Mouse (Mus musculus): Measurements from ENCODE around the gene Helz.
"Not testable (repeated sequence)": the region's sequence is repeated elsewhere in the genome, so short reads cannot be mapped to it uniquely, and the experiment has no call there.

The Helz gene

DNA sequence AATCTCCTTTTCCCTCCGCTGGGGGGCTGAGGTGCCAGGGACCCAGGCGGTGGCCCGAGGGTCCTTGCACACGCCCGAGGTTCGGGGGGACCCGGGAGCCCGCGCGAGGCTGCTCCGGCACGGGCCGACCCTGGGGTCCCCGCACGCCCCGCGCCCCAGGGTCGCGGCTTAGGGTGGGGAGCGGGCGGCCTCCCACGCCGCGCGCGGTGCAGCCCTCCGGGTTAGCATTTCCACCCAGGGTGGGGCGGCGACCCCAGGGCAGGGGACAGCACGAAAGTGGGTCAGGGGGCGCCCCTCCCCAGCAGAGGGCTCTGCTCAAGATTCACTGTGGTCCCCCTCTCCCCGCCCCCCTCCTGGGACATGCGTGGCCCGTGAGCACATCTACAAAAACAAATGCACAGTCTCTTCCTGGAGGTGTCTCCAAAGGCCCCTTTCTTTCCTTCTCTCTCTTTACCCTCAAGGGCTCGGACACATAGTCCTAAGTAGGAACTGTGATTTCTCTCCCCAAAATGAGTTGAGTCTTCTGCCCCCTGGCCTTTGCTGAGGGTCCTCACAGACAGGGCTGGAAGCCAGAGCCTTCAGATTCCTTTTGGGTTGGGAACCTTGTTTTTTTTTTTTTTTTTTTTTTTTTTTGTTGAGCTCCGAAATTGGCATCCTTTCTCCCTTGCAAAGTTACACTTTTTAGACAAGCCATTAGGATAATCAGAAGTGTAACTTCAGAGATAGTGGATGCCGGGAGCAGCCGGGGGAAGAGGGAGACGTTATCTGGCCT is 660 bp downstream of the Helz start:
- peak; percentile 26 for DNase-seq (ENCODE audit: low read depth)

DNA sequence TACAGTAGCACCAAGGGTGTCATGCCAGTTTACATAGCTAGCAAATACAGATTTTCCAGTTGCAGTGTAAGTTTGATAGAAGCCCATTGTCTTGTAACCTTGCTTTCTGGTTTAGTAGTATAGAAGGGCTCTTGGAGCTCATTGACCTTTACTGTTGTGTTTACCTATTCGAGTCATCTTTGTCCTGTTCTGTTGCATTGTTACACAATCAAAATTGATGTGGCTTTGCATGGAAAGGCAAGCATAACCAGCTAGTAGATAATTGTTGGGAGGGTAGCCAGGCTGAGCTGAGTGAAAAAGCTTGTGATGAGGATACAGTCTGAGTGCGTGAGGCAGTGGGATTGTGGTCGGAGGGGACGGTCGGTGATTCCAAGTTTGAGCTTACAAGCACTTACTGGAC is 12.1 kb downstream of the Helz start:
- no peak for DNase-seq (ENCODE audit: low read depth)

DNA sequence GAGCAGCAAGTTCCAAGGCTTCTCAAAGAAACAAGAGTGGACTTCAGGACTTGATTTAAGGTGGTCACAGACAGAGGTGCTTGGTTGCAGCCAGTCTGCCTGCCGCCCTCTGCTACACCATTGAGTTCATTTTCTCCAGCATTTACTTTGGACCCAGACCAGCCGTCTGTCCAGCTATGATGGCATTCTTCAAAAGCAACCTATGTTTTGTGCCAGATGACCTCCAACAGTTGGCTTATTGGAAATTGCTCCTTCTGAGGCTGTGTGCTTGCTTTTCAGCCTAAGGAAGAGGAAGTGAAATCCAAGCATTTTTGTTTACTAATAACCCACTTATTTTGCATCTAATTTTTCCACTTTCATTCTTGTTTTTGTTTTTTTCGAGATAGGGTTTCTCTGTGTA is 19.7 kb downstream of the Helz start:
- DNase-seq (ENCODE audit: low read depth), result no peak

DNA sequence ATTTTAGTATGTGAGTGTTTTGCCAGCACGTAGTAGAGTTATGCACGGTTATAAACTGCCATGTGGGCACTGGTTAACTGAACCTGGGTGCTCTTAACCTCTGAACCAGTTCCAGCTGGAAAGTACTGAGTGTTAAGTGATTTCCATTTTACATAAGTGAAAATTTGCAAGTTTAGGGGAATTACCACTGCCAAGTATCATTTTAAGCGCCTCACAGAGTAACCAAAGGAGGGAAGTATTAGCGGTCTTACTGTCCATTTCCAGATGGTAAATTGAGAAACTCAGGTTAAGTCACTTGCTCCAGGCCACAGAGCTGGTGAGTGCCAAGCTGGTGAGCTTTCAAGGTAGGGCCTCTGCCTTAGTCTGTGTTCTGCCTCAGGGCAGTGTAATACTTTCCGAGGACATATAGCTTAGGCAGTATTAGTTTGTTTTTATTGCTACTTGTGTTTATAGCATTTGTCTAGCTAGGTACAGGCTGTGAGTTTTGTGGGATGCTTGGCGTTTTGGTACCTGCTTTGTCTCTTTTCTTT is 20.8 kb downstream of the Helz start:
- no peak for DNase-seq (ENCODE audit: low read depth)

DNA sequence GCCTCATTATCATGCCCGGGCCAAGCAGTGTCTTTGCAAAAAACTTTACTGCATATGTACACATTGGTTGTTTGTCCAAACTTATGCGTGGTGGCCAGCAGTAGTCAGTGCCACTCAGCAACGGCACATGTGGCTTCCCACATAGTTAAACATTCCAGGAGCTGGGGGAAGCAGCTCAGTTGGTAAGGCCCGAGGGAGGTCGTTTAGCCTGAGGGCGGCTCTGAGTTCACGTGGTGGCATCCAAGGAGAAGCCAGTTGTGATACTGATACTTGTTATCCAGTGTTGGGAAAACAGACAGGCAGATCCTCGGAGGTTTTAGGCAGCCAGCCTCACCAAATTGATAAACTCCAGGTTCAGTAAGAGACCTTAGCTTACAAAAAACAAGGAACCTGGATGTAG is 23.2 kb downstream of the Helz start:
- not testable (repeated sequence) for DNase-seq (ENCODE audit: low read depth)

DNA sequence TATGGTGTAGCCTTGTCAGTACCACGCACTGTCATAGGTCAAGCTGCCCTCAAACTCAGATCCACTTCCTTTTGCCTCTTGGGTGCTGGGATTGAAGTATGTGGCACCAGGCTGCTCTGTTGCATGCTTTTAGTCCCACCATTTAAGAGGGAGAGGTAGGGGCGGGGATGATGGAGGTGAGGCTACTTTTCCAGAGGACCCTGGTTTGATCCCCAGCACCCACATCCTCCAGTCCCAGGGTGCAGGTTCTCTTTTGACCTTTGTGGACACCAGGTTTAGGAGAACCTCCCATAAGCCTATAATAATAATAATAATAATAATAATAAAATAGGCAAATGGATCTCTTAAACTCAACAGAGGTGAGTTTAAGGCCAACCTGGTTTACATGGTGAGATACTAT is 23.6 kb downstream of the Helz start:
- DNase-seq (ENCODE audit: low read depth), result no peak

DNA sequence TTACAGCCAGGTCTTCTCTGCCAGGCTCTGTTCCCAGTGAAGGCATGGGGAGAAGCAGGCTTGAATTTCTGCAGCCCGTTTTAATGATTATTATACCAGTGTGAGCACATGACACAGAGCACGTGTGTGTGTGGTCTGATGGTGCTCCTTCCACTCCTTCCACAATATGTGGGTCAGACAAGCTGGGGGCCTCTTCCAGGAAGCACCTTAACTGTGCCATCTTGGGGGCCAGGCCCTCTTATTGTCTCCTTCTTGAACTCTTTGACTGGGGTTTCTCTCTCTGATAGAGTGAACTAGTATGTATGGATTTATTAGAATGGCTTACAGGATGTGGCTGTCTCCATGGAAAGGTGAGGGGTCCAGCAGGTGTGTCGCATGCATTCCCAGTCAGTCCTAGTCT is 24.8 kb downstream of the Helz start:
- DNase-seq (ENCODE audit: low read depth), result no peak

DNA sequence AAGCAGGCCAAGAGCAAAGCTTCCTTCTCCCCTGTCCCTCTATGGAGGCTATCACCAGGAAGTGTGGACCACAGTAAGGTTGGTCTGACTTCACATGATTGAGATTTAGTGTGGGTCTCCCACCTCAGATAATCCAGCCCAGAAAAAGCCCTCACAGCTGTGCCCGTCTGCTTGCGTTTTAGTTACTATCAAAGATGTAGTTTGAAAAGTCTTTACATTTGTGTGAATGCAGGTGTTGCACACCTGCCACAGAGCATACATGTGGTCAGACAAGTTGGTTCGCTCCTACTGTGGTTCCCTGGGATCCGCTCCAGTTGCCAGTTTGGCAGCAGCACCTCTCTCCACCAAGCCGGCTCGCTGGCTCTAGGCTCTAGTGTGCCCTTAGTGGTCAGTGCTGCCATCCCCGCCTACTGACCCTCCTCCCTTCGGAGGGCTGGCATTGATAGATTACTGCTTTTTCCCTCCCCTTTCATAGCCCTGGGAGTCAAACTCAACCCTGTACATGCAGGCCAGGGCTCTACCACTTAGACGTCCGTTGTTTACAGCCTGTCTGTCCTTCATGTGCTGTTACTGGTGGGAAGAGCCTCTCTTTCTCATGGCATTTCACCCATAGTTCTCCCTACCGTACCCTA is 25.4 kb downstream of the Helz start:
- DNase-seq (ENCODE audit: low read depth), result peak; percentile 11

DNA sequence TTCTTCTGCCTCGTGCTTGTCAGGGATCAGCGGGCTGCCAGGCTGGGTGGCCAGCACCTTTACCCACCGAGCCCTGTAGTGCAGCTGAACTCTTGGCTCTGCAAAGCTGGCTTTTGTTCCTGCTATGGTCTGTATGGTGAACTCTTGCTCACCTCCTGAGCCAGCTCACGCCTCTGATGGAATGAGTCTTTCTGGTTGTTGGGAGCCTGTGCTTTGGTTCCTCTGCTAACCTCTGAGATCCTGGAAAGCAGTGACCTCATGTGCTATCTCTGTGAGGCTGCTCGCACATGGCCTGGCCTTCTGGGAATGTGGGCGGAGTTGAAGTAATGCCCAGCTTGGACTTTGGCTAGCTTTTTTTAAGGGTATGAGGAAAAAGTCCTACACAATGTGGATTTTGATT is 26.1 kb downstream of the Helz start:
- DNase-seq (ENCODE audit: low read depth), result peak; percentile 72

DNA sequence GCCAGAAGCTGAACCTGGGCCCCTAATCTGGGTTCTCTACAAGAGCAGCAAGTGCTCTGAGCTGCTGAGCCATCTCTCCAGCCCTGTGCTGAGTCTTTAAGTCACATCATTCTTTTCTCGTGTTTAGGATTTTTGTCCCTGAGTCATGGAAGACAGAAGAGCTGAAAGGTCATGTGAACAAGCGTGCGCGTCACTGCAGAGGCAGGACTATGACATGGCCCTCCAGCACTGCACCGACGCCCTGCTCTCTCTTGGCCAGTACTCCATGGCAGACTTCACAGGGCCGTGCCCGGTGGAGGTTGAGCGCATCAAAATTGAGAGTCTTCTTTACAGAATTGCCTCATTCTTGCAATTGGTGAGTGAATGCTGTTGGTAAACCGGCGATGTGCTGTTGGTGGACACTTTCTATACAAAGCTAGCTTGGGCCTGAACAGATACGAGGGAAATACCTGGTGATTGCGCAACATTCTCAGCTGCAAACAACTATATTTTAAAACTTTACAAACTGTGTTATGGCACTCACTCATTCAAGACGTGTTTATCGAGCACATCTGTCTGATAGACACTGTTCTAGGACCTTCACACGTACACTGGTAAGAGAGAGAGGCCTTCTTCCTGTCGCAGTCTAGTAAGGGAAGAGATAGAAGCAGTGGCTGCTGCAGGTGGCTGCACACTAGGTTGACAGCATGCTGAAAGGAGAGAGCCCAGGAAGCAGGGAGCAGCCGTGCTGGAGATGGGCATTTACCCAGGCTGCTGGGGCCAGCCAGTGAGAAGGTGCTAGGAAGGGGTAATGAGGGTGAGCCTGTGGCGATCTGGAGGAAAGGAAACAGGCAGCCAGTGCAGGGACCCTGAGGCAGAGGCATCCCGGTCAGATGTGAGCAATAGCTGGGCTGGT is 27.3 kb downstream of the Helz start:
- DNase-seq (ENCODE audit: low read depth), result peak; percentile 36

DNA sequence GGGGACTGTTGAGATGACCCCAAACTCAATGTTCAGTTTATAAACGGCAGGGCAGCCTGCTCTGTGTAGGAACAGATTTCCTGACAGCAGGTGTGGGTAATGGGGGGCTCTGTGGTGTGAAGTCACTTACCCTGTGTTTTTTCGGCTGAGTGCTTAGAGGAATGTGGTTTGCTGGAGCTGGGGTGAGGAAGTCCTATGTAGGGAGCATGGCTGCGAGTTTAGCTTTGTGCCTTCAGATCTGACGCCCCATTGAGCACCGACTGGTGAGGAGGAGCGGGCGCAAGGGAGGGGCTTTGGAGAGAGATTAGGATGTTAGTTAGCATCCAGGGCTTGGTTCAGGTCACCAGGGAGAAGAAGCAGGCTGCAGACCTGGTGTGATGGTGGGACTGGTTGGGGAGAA is 28.5 kb downstream of the Helz start:
- no peak for DNase-seq (ENCODE audit: low read depth)

DNA sequence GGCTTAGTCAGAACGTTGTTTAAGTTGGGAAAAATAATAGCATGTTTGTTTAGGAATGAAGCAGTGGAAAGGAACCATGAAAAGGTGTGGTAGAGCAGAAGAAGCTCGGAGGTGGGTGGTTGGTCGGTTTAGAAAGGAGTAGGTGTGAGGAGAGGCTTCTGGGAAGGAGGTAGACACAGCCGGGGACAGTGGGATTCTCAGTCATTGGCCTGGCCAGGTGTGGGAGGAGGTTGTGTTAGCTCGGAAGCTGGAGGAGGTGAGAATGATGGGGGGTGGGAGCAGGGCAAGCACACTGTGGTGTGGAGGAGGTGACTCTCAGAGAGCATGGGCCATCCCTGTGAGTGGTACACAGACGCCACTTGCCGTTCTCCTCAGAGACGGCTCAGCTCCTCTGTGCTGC is 29.7 kb downstream of the Helz start:
- no peak for DNase-seq (ENCODE audit: low read depth)

DNA sequence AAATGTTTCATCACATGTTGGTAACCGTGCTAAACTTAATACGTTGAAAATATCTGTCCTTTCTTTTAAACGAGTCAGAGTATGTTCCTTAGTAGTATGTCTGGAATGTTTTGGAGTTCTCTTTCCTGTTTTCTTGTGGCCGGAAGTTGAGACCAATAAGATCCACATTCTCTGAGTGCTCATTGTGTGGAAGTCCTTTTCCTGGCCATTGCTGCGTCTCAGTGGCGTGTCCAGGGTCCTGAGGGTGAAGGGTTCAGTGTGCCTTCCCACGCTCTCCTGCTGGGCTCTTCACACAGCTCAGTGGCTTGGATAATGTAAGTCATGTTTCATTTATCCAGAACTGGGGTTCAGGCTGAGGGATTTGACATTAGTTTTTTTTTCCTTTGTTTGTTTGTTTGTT is 30.5 kb downstream of the Helz start:
- DNase-seq (ENCODE audit: low read depth), result no peak

DNA sequence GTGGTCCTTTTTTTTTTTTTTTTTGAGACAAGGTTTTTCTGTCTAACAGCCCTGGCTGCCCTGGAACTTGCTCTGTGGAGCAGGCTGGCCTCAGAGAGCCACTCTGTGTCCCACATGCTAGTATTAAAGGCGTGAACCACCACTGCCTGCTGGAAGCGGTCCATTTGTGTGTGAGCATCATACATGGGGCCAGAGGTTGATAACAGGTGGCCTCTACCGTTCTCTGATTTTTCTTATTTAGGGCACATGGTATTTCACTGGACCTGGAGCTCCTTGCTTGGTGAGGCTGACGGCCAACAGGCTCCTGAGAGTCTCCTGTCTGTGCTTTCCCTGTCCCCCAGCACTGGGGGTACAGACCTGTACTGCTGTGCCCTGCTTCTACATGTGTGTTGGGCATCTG is 33.1 kb downstream of the Helz start:
- no peak for DNase-seq (ENCODE audit: low read depth)

DNA sequence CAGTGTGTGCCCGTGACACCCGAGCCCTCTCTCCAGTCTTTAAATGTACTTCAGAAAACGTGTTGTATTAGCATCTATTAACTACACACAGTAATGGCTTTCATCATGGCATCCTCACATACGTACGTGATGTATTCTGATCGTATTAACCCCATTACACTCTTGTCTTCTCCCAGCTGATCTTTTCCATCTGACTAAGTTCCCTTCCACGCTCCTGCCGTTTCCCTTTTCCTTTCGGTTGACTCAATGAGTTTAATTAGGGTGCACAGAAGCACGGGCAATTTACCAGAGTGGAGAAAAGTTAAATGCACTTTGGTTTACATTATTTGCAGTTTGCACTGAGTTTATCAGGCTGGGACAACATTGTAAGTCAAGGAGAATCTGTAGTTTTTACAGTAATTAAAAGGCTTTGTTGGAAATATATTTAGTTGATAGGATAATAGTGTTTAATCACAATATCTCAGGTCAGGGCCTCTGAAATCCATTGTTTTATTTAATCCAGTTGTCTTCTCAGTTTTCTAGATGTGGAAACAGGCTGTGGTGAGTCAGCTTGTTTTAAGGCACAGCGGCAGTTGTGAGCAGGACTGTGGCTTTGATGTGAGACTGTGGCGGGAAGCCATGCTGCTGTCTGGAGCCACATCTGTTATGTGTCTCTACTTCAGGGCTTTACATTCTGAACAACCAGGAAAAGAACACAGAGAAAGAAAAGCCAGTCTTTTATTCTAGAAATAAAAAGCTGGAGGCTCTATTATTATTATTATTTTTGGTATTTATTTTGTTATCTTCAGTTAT is 37.1 kb downstream of the Helz start:
- DNase-seq (ENCODE audit: low read depth), result no peak

DNA sequence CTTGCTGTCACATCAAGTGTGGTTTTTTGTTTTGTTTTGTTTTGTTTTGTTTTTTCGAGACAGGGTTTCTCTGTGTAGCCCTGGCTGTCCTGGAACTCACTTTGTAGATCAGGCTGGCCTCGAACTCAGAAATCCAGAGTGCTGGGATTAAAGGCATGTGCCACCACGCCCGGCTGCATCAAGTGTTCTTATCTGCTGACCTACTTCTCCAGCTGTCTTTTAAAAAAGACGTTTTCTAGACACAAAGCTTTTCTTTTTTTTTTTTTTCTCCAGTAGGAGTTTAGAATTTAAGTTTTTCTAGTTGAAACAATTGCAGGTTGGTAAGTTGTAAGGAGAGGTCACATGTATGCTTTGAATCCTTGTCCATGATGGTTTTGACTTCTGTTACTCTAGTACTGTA is 38.4 kb downstream of the Helz start:
- not testable (repeated sequence) for DNase-seq (ENCODE audit: low read depth)

DNA sequence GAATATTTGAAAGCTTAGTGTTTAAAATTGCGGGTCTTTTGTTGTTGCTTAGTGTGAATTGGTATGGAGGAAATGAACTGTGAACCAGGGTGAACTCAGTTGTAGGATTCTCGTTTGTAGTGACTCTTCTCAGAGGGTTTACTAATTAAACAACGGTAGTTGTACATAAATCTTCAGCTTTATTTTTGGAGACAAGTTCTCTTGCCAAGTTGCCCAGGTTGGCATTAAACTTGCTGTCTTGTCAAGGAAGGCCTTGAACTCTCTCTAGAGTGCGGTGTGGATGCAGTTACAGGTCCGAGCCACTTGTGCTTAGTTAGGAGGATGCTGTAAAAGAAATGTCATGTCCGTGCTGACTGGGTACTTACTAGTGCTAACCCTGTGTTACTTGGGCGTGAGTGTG is 39.4 kb downstream of the Helz start:
- no peak for DNase-seq (ENCODE audit: low read depth)

DNA sequence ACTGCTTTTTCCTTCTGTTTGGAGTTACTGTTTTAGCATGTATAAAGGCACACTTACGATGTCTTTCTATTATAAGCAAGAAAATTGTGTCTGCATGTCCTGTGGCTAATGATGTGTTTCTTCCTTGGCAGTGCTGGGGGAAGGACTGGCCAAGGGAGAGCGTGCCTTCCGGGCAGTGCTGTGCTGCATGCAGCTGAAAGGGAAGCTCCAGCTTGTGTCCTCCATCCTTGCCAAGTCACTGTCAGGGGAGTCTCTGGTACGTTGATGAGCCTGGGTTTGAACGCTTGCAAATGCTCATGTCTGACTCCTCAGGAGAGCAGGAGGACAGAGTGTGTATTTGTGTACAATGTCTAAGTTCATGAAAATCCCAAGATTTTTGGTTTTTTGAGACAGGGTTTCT is 44.8 kb downstream of the Helz start:
- no peak for DNase-seq (ENCODE audit: low read depth)

DNA sequence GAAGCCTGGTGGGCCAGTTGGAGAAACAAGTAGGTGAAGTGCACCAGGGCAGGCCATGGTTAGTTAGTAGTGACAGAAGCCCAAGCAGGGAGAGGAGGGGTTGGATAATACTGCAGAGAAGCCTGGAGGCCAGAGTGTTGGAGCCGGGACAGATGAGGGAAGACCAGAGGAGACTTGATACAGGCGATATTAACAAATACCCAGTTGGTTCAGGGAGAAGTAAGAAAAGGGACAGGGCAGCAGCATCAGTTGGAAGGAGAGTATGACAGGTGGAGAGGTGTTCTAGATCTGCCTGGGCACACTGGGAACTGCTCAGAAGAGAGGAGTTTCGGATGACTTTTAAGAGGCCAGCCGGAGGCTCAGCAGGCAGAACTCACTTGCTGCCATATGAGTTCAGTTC is 49.7 kb downstream of the Helz start:
- no peak for DNase-seq (ENCODE audit: low read depth)

DNA sequence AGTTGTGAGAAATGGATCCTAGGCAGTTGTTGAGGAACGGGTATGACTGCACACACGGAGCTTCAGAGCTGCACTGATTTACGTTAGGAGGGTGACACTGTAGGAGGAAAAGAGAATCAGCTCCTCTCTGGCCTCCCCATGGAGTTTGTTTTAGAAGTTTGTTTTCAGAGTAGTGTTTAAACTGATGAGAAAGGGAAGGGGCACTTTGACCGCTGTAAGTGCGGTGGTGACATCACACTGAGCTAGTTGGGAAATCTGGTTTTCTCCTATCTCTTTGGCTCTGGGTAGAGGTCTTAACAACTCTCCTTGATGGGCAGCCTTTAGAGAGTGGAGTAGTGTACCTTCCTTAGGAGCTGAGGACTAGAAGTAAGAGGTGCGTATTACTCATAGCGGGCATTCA is 58.0 kb downstream of the Helz start:
- no peak for DNase-seq (ENCODE audit: low read depth)

DNA sequence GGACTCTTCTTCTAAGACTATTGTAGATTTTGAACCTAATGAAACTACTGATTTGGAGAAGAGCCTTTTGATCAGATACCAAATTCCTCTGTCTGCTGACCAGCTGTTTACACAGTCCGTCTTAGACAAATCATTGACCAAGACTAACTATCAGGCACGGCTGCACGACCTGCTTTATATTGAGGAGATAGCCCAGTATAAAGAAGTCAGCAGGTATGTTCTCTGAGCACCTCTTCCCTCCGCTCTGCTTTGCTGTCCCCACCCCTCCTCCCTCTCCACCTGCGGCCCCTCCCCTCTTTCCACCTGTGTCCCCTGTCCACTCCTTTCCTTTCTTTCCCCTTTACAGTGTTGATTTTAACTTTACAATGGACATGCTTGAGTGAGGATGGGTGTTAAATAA is 66.2 kb downstream of the Helz start:
- DNase-seq (ENCODE audit: low read depth), result no peak

DNA sequence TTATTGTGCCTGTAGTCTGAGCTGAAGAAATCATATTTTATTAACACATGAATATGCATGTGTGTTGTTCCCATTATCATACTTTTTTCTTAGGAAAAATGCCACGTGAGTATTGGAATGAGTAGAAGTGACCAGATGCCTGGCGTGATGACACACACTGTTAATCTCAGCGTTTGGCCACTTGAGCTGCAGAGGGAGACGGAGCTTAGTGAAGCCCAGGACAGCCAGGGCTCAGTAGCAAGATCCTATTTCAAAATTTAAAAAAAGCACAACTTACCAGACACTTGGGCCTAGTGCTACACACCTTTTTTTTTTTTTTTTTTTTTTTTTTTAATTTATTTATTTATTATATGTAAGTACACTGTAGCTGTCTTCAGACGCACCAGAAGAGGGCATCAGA is 68.0 kb downstream of the Helz start:
- DNase-seq (ENCODE audit: low read depth), result no peak
